Mouse (Mus musculus) CH12.LX (cell line): Measurements from ENCODE around the gene Atpaf1. TPM values are rescaled to one million over a fixed set of nuclear protein-coding genes. Genes with fewer than 3 reads are reported as not detected.

Experiments used
- DNase-seq: peaks from one replicate; pipeline ENCODE4 v3.0.0-alpha.2; 2013; ENCODE audit errors: extremely low read depth
- H3K27ac ChIP-seq: 2 replicates; pipeline ENCODE4 v1.5.1; 2012; ENCODE audit warnings: low read depth, mild to moderate bottlenecking, control low read depth, moderate library complexity; ENCODE audit not compliant: insufficient read depth
- H3K27me3 ChIP-seq: replicated peaks from 2 replicates; pipeline ENCODE3; 2012; ENCODE audit warnings: inconsistent platforms
- H3K36me3 ChIP-seq, 2 experiments: replicated peaks in 1 of 2; 2 replicates each; pipeline versions ENCODE3 to v1.6.1; 2012; ENCODE audit warnings: inconsistent platforms in 1 of 2, low read length in 1 of 2, mild to moderate bottlenecking in 1 of 2, mixed read lengths in 1 of 2, moderate library complexity in 1 of 2; ENCODE audit not compliant: control insufficient read depth in 1 of 2, insufficient read depth in 1 of 2
- H3K4me1 ChIP-seq, 2 experiments: 2 replicates each; pipeline ENCODE4 v1.6.1; 2012; ENCODE audit warnings: inconsistent platforms in 1 of 2, moderate library complexity in 1 of 2; ENCODE audit not compliant: insufficient read depth in 2 of 2, control insufficient read depth in 1 of 2
- H3K4me2 ChIP-seq: 2 replicates; pipeline ENCODE4 v1.6.1; 2012; ENCODE audit warnings: low read depth, mild to moderate bottlenecking, control low read depth; ENCODE audit not compliant: poor library complexity, insufficient read depth, severe bottlenecking
- H3K4me3 ChIP-seq, 3 experiments: fragments of 150-350 bp in 1 of 3; sonication (generic) in 1 of 3; replicated peaks in 1 of 3; 2 replicates each; pipeline versions ENCODE3 to v1.5.1; 2011 to 2012; ENCODE audit warnings: low read depth in 2 of 3, low read length in 2 of 3, mild to moderate bottlenecking in 2 of 3, moderate library complexity in 2 of 3, control low read depth in 1 of 3, improper control_type of control experiment in 1 of 3, inconsistent platforms in 1 of 3, mixed read lengths in 1 of 3; ENCODE audit not compliant: poor library complexity in 1 of 3
- H3K79me2 ChIP-seq: replicated peaks from 2 replicates; pipeline ENCODE4 v1.6.1; 2012; ENCODE audit warnings: mild to moderate bottlenecking, moderate library complexity; ENCODE audit not compliant: control insufficient read depth, poor library complexity, insufficient read depth, severe bottlenecking; ENCODE audit errors: extremely low read depth
- H3K9ac ChIP-seq: 2 replicates; pipeline ENCODE4 v1.6.1; 2012; ENCODE audit warnings: low read depth, mild to moderate bottlenecking, control low read depth, moderate library complexity; ENCODE audit not compliant: insufficient read depth
- H3K9me3 ChIP-seq: replicated peaks from 2 replicates; pipeline ENCODE3; 2012; ENCODE audit warnings: low read length, inconsistent platforms, mixed read lengths
- BHLHE40 ChIP-seq: IDR thresholded peaks from 2 replicates; pipeline ENCODE4 v1.6.1; 2011; ENCODE audit warnings: mild to moderate bottlenecking, low read depth, low read length, improper control_type of control experiment
- CHD1 ChIP-seq: IDR thresholded peaks from 2 replicates; pipeline ENCODE4 v1.6.1; 2012; ENCODE audit warnings: low read depth, low read length, improper control_type of control experiment, inconsistent platforms
- CHD2 ChIP-seq: IDR thresholded peaks from 2 replicates; pipeline ENCODE4 v1.6.1; 2011; ENCODE audit warnings: low read length, improper control_type of control experiment
- CTCF ChIP-seq, 2 experiments: IDR thresholded peaks in 1 of 2; conservative IDR thresholded peaks in 1 of 2; 2 replicates each; pipeline ENCODE4 v1.5.1; 2011 to 2012; ENCODE audit warnings: low read depth in 2 of 2, low read length in 2 of 2, improper control_type of control experiment in 1 of 2, inconsistent platforms in 1 of 2, mild to moderate bottlenecking in 1 of 2, moderate library complexity in 1 of 2
- E2F4 ChIP-seq: IDR thresholded peaks from 2 replicates; pipeline ENCODE4 v1.6.1; 2011; ENCODE audit warnings: low read depth, low read length, improper control_type of control experiment; ENCODE audit not compliant: insufficient replicate concordance
- ETS1 ChIP-seq: conservative IDR thresholded peaks from 2 replicates; pipeline ENCODE4 v1.6.1; 2012; ENCODE audit warnings: low read depth, mild to moderate bottlenecking, inconsistent platforms, low read length, improper control_type of control experiment, moderate library complexity
- HCFC1 ChIP-seq: IDR thresholded peaks from 2 replicates; pipeline ENCODE4 v1.6.1; 2012; ENCODE audit warnings: low read depth, mild to moderate bottlenecking, inconsistent platforms, low read length, improper control_type of control experiment
- JUN ChIP-seq: IDR thresholded peaks from 2 replicates; pipeline ENCODE4 v1.6.1; 2011; ENCODE audit warnings: low read depth, mild to moderate bottlenecking, low read length, improper control_type of control experiment, moderate library complexity; ENCODE audit not compliant: insufficient read depth
- JUND ChIP-seq: conservative IDR thresholded peaks from 2 replicates; pipeline ENCODE4 v1.6.1; 2011; ENCODE audit warnings: low read depth, low read length, improper control_type of control experiment
- KAT2A ChIP-seq: IDR thresholded peaks from 2 replicates; pipeline ENCODE4 v1.6.1; 2012; ENCODE audit warnings: low read length, improper control_type of control experiment, inconsistent platforms; ENCODE audit not compliant: insufficient replicate concordance
- MAFK ChIP-seq: IDR thresholded peaks from 2 replicates; pipeline ENCODE4 v1.6.1; 2011; ENCODE audit warnings: low read length, improper control_type of control experiment; ENCODE audit not compliant: insufficient replicate concordance
- RCOR1 ChIP-seq: conservative IDR thresholded peaks from 2 replicates; pipeline ENCODE4 v1.6.1; 2012; ENCODE audit warnings: low read depth, mild to moderate bottlenecking, inconsistent platforms, low read length, improper control_type of control experiment
- UBTF ChIP-seq: IDR thresholded peaks from 2 replicates; pipeline ENCODE4 v1.6.1; 2012; ENCODE audit warnings: low read depth, mild to moderate bottlenecking, inconsistent platforms, low read length, improper control_type of control experiment, moderate library complexity
- USF1 ChIP-seq: IDR thresholded peaks from 2 replicates; pipeline ENCODE4 v1.6.1; 2014; ENCODE audit warnings: low read depth, mild to moderate bottlenecking, inconsistent platforms, low read length, improper control_type of control experiment
- USF2 ChIP-seq: conservative IDR thresholded peaks from 2 replicates; pipeline ENCODE4 v1.6.1; 2011; ENCODE audit warnings: low read depth, low read length, improper control_type of control experiment
- ZC3H11A ChIP-seq: IDR thresholded peaks from 2 replicates; pipeline ENCODE4 v1.6.1; 2012; ENCODE audit warnings: low read depth, mild to moderate bottlenecking, inconsistent platforms, low read length, improper control_type of control experiment
- ZKSCAN1 ChIP-seq: IDR thresholded peaks from 2 replicates; pipeline ENCODE4 v1.6.1; 2012; ENCODE audit warnings: low read depth, inconsistent platforms, low read length, improper control_type of control experiment, borderline replicate concordance
- ZNF384 ChIP-seq: IDR thresholded peaks from 2 replicates; pipeline ENCODE4 v1.6.1; 2012; ENCODE audit warnings: low read depth, low read length, improper control_type of control experiment, inconsistent platforms
- dilution Hi-C: fragments of 300-500 bp; cut with MboI; formaldehyde crosslinking; loops from 2 replicates; pipeline ENCODE4 v1.14.3; 2020; ENCODE audit warnings: low sequenced_read_pairs; ENCODE audit not compliant: extremely low pct_unique_long_range_greater_than_20kb, extremely low pct_ligation_motif_present
- in situ Hi-C: fragments of 300-500 bp; cut with MboI; formaldehyde crosslinking; loops from 3 replicates; pipeline ENCODE4 v1.14.3; 2019; ENCODE audit warnings: low sequenced_read_pairs, low pct_ligation_motif_present, low pct_unique_long_range_greater_than_20kb, mixed read lengths
- polyA plus RNA-seq: library from polyadenylated mRNA; unstranded; fragments of >175 nt; gene quantifications from 2 replicates; pipeline ENCODE4 v1.2.1, GENCODE M21; 2012; ENCODE audit warnings: low read depth; ENCODE audit not compliant: insufficient read length
- total RNA-seq, 2 experiments: library from RNA; depleted of rRNA; stranded (reverse); fragments of 300-350 nt in 1 of 2; fragments of >200 nt in 1 of 2; gene quantifications; 2 replicates each; pipeline ENCODE4 v1.2.3; 2012 to 2014

Atpaf1 gene
- total and polyA plus RNA-seq, 3 experiments, result 24.3 to 36.3 (median 27.7) TPM

GRCm38 (mm10) chr4:115777627-115778026 is 7.0 kb upstream of the Atpaf1 start:
- no peak overlapping the region for H3K9ac ChIP-seq
- in situ Hi-C loops (no loop called here), dilution Hi-C loops (no loop called here)
- H3K4me1 ChIP-seq, result peaks cover 3% of the 10 kb centered on the region in 2 experiments; a peak in 2 of 4 replicates
- no peak overlapping the region for H3K4me3 ChIP-seq
- H3K4me2 ChIP-seq, result no peak overlapping the region
- H3K36me3 ChIP-seq, result peaks cover 31 to 54% of the 10 kb centered on the region in 2 experiments
- no peak overlapping the region for H3K27ac ChIP-seq
- no peaks in the 10 kb centered on the region for H3K9me3 ChIP-seq
- no peaks in the 10 kb centered on the region for H3K27me3 ChIP-seq
- no peaks in the 10 kb centered on the region for H3K79me2 ChIP-seq
- no peak for DNase-seq
- TF ChIP-seq BHLHE40, result no peak
- TF ChIP-seq E2F4, result no peak
- TF ChIP-seq CTCF (conservative IDR thresholded peaks at IDR 0.05 in 1 of 2, IDR thresholded peaks at IDR 0.05 in 1 of 2; ENCODE audit: low read depth in 2 of 2, low read length in 2 of 2), result no peak

GRCm38 (mm10) chr4:115780269-115780668 is 4.3 kb upstream of the Atpaf1 start:
- in situ Hi-C loops (loop anchor here (10.0 kb wide), 2 partner anchors 65 to 775 kb away; partner anchors contain the start of gene Stil), dilution Hi-C loops (no loop called here)
- Histone ChIP-seq H3K36me3 (peaks cover 16 to 31% of the 10 kb centered on the region in 2 experiments), H3K4me3 (no peak overlapping the region), H3K79me2 (no peaks in the 10 kb centered on the region), H3K27me3 (no peaks in the 10 kb centered on the region), H3K27ac (no peak overlapping the region), H3K9me3 (no peaks in the 10 kb centered on the region)
- TF ChIP-seq BHLHE40 (no peak), USF1 (no peak), UBTF (no peak), ETS1 (no peak), KAT2A (no peak), JUND (no peak)
- TF ChIP-seq, all 38 proteins: peak for 0
- Histone ChIP-seq H3K9ac (no peak overlapping the region), H3K4me2 (no peak overlapping the region), H3K4me1 (peaks cover 3 to 12% of the 10 kb centered on the region in 2 experiments; a peak in 3 of 4 replicates)
- DNase-seq, result no peak

- no peak for TF ChIP-seq ZNF384
- no peak for TF ChIP-seq USF1
- TF ChIP-seq CHD1, result no peak
- no peak for TF ChIP-seq RCOR1
- TF ChIP-seq USF2, result no peak
- TF ChIP-seq ZKSCAN1, result no peak
- TF ChIP-seq CHD2, result no peak
- no peak for TF ChIP-seq CTCF (conservative IDR thresholded peaks at IDR 0.05 in 1 of 2, IDR thresholded peaks at IDR 0.05 in 1 of 2; ENCODE audit: low read depth in 2 of 2, low read length in 2 of 2)
- no peak for TF ChIP-seq E2F4
- TF ChIP-seq ZC3H11A, result no peak
- no peak for TF ChIP-seq HCFC1
- TF ChIP-seq JUN, result no peak
- TF ChIP-seq MAFK, result no peak
- TF ChIP-seq, all 38 proteins: peak for 0
- H3K79me2 ChIP-seq, result peaks cover 1% of the 10 kb centered on the region; the same call in 1 of the 2 replicates
- H3K9me3 ChIP-seq, result no peaks in the 10 kb centered on the region
- H3K4me1 ChIP-seq, result peaks cover 3 to 15% of the 10 kb centered on the region in 2 experiments; a peak in 3 of 4 replicates
- H3K27ac ChIP-seq, result no peak within 1 kb of the TSS
- H3K27me3 ChIP-seq, result no peaks in the 10 kb centered on the region
- H3K4me2 ChIP-seq, result no peak within 1 kb of the TSS
- dilution Hi-C loops (no loop called here), in situ Hi-C loops (loop anchor here (10.0 kb wide), 2 partner anchors 64 to 776 kb away; partner anchors contain the start of gene Stil)
- H3K4me3 ChIP-seq, result no peak within 1 kb of the TSS
- no peak within 1 kb of the TSS for H3K9ac ChIP-seq
- DNase-seq, result no peak
- H3K36me3 ChIP-seq, result peaks cover 15 to 31% of the 10 kb centered on the region in 2 experiments
Measured at GRCm38 (mm10) chr4:115780918-115781317, 3.7 kb upstream of the Atpaf1 start, which contains the start of gene Tex38. Tex38 (minus strand) TSS chr4:115781018.
